Comparison of ENCODE assay signal across 12 mouse cellular contexts in the genomic region with DNA sequence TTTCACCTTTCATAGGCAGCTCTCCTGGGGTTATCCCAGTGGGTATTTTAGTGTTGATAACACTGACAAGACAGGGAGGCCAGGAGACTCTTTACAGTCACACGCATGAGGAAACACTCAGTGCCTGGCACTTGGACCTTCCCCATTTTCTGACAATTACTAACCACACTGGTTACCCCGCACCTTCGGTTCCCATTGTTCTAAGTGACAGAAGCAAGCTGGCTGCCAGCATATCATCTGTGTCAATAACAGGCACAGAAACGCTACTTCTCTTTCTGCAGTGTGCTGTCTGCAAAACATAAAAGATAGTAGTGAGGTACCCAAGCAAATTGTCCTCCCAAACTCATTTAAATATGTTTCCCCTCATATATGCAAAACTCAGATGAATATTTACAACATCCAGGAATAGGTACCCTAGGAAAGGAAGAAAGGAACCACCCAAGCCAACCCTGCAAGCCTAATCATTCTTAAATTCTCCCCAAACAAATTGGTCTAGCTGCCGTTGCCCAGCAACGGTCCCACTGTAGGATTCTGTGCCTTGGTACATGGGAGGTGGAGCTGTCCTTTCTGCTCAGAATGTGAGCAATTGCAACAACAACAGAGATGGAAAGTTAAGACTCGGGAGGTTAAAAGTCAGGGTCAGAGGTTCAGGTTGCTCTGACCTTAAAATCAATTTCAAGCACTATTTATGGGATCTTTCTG.
DNase-seq lines count a peak whose midpoint lies in the region; ATAC-seq and TF ChIP-seq lines count a peak whose summit lies in the region.
"Had no signal": no experiment of that assay in that cellular context is flagged by ENCODE, and none has a peak within 500 bp of the region (broad histone marks: within the 10 kb centered on the region; RNA-seq: fewer than 3 reads in every experiment).

No protein-coding gene starts in this region.

- 45% methylated on average over 7 of the region's 7 CpGs for WGBS in kidney, adult 2 months
- 12% methylated on average over 7 of the region's 7 CpGs for WGBS in neural tube, embryonic 15.5 days

- TF ChIP-seq CTCF in kidney, adult 2 months (conservative IDR thresholded peaks at IDR 0.05; ENCODE audit: insufficient read depth, insufficient read length, low read depth, low read length): no peak

- peak; percentile 10 for DNase-seq in kidney, adult 2 months
- DNase-seq in kidney, adult 18-20 months: no peak
- peak; percentile 23 to 26 for DNase-seq in frontal cortex, postnatal 36 days (ENCODE audit: low spot score in 2 of 2)
- peak; percentile 41 to 42 for DNase-seq in layer of hippocampus, postnatal 36 days
- no peak for DNase-seq in heart, postnatal 14 days
- no peak for DNase-seq in testis, postnatal 10 days (ENCODE audit: low spot score)
- no peak for DNase-seq in spleen, postnatal 10 days (ENCODE audit: low spot score in 2 of 2)
- DNase-seq: heart, postnatal 10 days; thymus, adult 18-20 months had no signal

- H3K36me3 ChIP-seq in kidney, adult 2 months (ENCODE audit: control insufficient read depth, insufficient read depth, low read length): no peaks in the 10 kb centered on the region
- H3K36me3 ChIP-seq in neural tube, embryonic 15.5 days: no peaks in the 10 kb centered on the region
- H3K36me3 ChIP-seq: embryonic facial prominence, embryonic 15.5 days had no signal

- no peak for TF ChIP-seq POLR2A in kidney, adult 2 months (IDR thresholded peaks at IDR 0.05; ENCODE audit: low read depth, low read length)

- H3K4me2 ChIP-seq in neural tube, embryonic 15.5 days: no peak overlapping the region
- H3K4me2 ChIP-seq: embryonic facial prominence, embryonic 15.5 days had no signal

- intact Hi-C loops in heart, postnatal 14 days (cut with DNase I): no loop called here

- no peaks in the 10 kb centered on the region for H3K9me3 ChIP-seq in neural tube, embryonic 15.5 days (replicated peaks)
- H3K9me3 ChIP-seq: embryonic facial prominence, embryonic 15.5 days had no signal

- H3K9ac ChIP-seq in neural tube, embryonic 15.5 days (replicated peaks): no peak overlapping the region
- H3K9ac ChIP-seq: embryonic facial prominence, embryonic 15.5 days; liver, embryonic 14.5 days had no signal

- H3K27me3 ChIP-seq in kidney, adult 2 months (replicated peaks; ENCODE audit: control insufficient read depth, insufficient read depth, low read length): no peaks in the 10 kb centered on the region
- no peaks in the 10 kb centered on the region for H3K27me3 ChIP-seq in neural tube, embryonic 15.5 days (replicated peaks)
- H3K27me3 ChIP-seq: embryonic facial prominence, embryonic 15.5 days had no signal

- H3K27ac ChIP-seq in kidney, adult 2 months (ENCODE audit: insufficient read depth, low read depth, low read length): no peak overlapping the region
- no peak overlapping the region for H3K27ac ChIP-seq in neural tube, embryonic 15.5 days (replicated peaks)
- H3K27ac ChIP-seq: embryonic facial prominence, embryonic 15.5 days; liver, embryonic 14.5 days had no signal

- peaks cover 2% of the 10 kb centered on the region; the same call in 1 of the 2 replicates for H3K4me1 ChIP-seq in kidney, adult 2 months (ENCODE audit: control insufficient read depth, insufficient read depth, low read length)
- peaks cover 15% of the 10 kb centered on the region; the same call in 1 of the 2 replicates for H3K4me1 ChIP-seq in neural tube, embryonic 15.5 days
- H3K4me1 ChIP-seq: embryonic facial prominence, embryonic 15.5 days had no signal

- ATAC-seq in neural tube, embryonic 15.5 days (ENCODE audit: low FRiP score): 0 out of 2 replicates have a peak, but pooled peaks have one; percentile 55

- H3K4me3 ChIP-seq in kidney, adult 2 months (ENCODE audit: insufficient read depth, low read depth, low read length): no peak overlapping the region
- H3K4me3 ChIP-seq in neural tube, embryonic 15.5 days (replicated peaks): no peak overlapping the region
- H3K4me3 ChIP-seq: embryonic facial prominence, embryonic 15.5 days had no signal

Comparison
In these comparisons a context has a peak if more than half of its experiments do, and no peak if none do; other contexts are left out.
1. DNase-seq: peak in kidney, adult 2 months (single experiment), frontal cortex, postnatal 36 days (2 of 2) and layer of hippocampus, postnatal 36 days (2 of 2); none in kidney, adult 18-20 months (single experiment), heart, postnatal 14 days (0 of 2), testis, postnatal 10 days (single experiment) and spleen, postnatal 10 days (0 of 2).